In genomic region chr2:105091718-105092117, GRCm38 (mm10) we compare ENCODE assay signal across 29 mouse cellular contexts. TPM values are rescaled to one million over a fixed set of nuclear protein-coding genes. Genes with fewer than 3 reads are reported as not detected.
"Had no signal": no experiment of that assay in that cellular context is flagged by ENCODE, and none has a peak within 500 bp of the region (broad histone marks: within the 10 kb centered on the region; RNA-seq: fewer than 3 reads in every experiment).

TSS of gene Gm11060 (plus strand) at chr2:105092018.

- H3K9ac ChIP-seq: embryonic facial prominence, embryonic 12.5 days; embryonic facial prominence, embryonic 13.5 days; embryonic facial prominence, embryonic 15.5 days; forebrain, embryonic 12.5 days; forebrain, embryonic 13.5 days; forebrain, embryonic 15.5 days; forebrain, postnatal 0 days had no signal

- H3K27me3 ChIP-seq: embryonic facial prominence, embryonic 12.5 days; embryonic facial prominence, embryonic 13.5 days; embryonic facial prominence, embryonic 15.5 days; forebrain, embryonic 12.5 days; forebrain, embryonic 13.5 days; forebrain, embryonic 15.5 days had no signal

- ATAC-seq: forebrain, embryonic 13.5 days; forebrain, embryonic 14.5 days; forebrain, embryonic 15.5 days; forebrain, embryonic 16.5 days; forebrain, postnatal 0 days had no signal

- H3K36me3 ChIP-seq: embryonic facial prominence, embryonic 10.5 days; embryonic facial prominence, embryonic 12.5 days; embryonic facial prominence, embryonic 13.5 days; embryonic facial prominence, embryonic 15.5 days; forebrain, embryonic 10.5 days; forebrain, embryonic 12.5 days; forebrain, embryonic 15.5 days had no signal

- H3K4me3 ChIP-seq: embryonic facial prominence, embryonic 10.5 days; embryonic facial prominence, embryonic 12.5 days; embryonic facial prominence, embryonic 13.5 days; embryonic facial prominence, embryonic 15.5 days; erythroblast, embryonic 14.5 days; forebrain, embryonic 10.5 days; forebrain, embryonic 12.5 days; forebrain, embryonic 13.5 days; forebrain, embryonic 15.5 days; gastrocnemius, adult 2 months had no signal

- DNase-seq: cerebellum, adult 2 months; cerebellum, adult 8-10 months; cerebellum, adult 9-10 months; cerebellum, adult 9-11 months; cerebellum, postnatal 10 days; cerebellum, postnatal 14 days; cerebellum, postnatal 25 days; cerebellum, postnatal 36 days; embryo, embryonic 11 days; forebrain, postnatal 0 days; gastrocnemius, postnatal 14 days had no signal

- H3K4me2 ChIP-seq: embryonic facial prominence, embryonic 12.5 days; embryonic facial prominence, embryonic 13.5 days; embryonic facial prominence, embryonic 15.5 days; forebrain, embryonic 12.5 days; forebrain, embryonic 13.5 days; forebrain, embryonic 15.5 days had no signal

- H3K27ac ChIP-seq: embryonic facial prominence, embryonic 10.5 days; embryonic facial prominence, embryonic 12.5 days; embryonic facial prominence, embryonic 13.5 days; embryonic facial prominence, embryonic 15.5 days; forebrain, embryonic 10.5 days; gastrocnemius, adult 2 months had no signal

- H3K9me3 ChIP-seq: embryonic facial prominence, embryonic 10.5 days; embryonic facial prominence, embryonic 12.5 days; embryonic facial prominence, embryonic 13.5 days; embryonic facial prominence, embryonic 15.5 days; forebrain, embryonic 10.5 days; forebrain, embryonic 12.5 days; forebrain, embryonic 13.5 days; forebrain, embryonic 15.5 days had no signal

RNA-seq across cellular contexts. Expression of gene Gm11060, which starts in this region (rescaled TPM):
- polyA plus RNA-seq: cerebellum, adult 2 months; cortical plate, adult 2 months; embryonic facial prominence, embryonic 10.5 days; embryonic facial prominence, embryonic 11.5 days; embryonic facial prominence, embryonic 12.5 days; embryonic facial prominence, embryonic 13.5 days; embryonic facial prominence, embryonic 14.5 days; embryonic facial prominence, embryonic 15.5 days; erythroblast, embryonic 14.5 days; forebrain, embryonic 10.5 days; forebrain, embryonic 11.5 days; forebrain, embryonic 12.5 days; forebrain, embryonic 13.5 days; forebrain, embryonic 14.5 days; forebrain, embryonic 15.5 days; forebrain, embryonic 16.5 days; forebrain, postnatal 0 days; frontal cortex, adult 2 months; gonadal fat pad, adult 2 months had no signal
